Mouse (Mus musculus) ES-E14 (cell line): ENCODE measurements at regions not wholly inside any gene's neighbourhood (a gene's known extent, or its start where the extent isn't known, plus 50 kb on each side); places are given as distances from the start of the nearest gene placed in this dataset.

Source experiments
- DNase-seq: peaks from one replicate; pipeline ENCODE4 v3.0.0-alpha.2; 2013; ENCODE audit warnings: low read depth, low spot score
- H3K27ac ChIP-seq: 2 replicates; pipeline ENCODE4 v1.5.1; 2012; ENCODE audit warnings: low read depth, mild to moderate bottlenecking, low read length, moderate library complexity, mixed read lengths; ENCODE audit not compliant: poor library complexity, insufficient read depth, severe bottlenecking
- H3K36me3 ChIP-seq: 2 replicates; pipeline ENCODE4 v1.6.1; 2012; ENCODE audit warnings: mild to moderate bottlenecking, low read length, moderate library complexity, mixed read lengths; ENCODE audit not compliant: control insufficient read depth, poor library complexity, insufficient read depth, severe bottlenecking
- H3K4me1 ChIP-seq, 2 experiments: fragments of 150-350 bp in 1 of 2; sonication (generic) in 1 of 2; 2 replicates each; pipeline ENCODE4 v1.6.1; 2012; ENCODE audit warnings: low read length in 2 of 2, mild to moderate bottlenecking in 1 of 2, mixed read lengths in 1 of 2; ENCODE audit not compliant: control insufficient read depth in 2 of 2, insufficient read depth in 2 of 2, poor library complexity in 1 of 2
- H3K4me3 ChIP-seq, 2 experiments: fragments of 150-350 bp in 1 of 2; sonication (generic) in 1 of 2; 2 replicates each; pipeline ENCODE4 v1.5.1; 2012; ENCODE audit warnings: low read length in 2 of 2, low read depth in 1 of 2, mild to moderate bottlenecking in 1 of 2, mixed read lengths in 1 of 2; ENCODE audit not compliant: insufficient read depth in 1 of 2, poor library complexity in 1 of 2, severe bottlenecking in 1 of 2
- H3K9ac ChIP-seq: 2 replicates; pipeline ENCODE4 v1.6.1; 2012; ENCODE audit warnings: low read depth, mild to moderate bottlenecking, low read length, mixed read lengths; ENCODE audit not compliant: poor library complexity, insufficient read depth, severe bottlenecking
- H3K9me3 ChIP-seq: fragments of 150-350 bp; sonication (generic); 2 replicates; pipeline ENCODE4 v1.6.1; 2012; ENCODE audit warnings: low read depth, mild to moderate bottlenecking, low read length; ENCODE audit not compliant: control insufficient read depth, insufficient read depth
- CHD2 ChIP-seq: IDR thresholded peaks from 2 replicates; pipeline ENCODE4 v1.6.1; 2014; ENCODE audit warnings: mild to moderate bottlenecking, low read depth, low read length, inconsistent platforms
- HCFC1 ChIP-seq: IDR thresholded peaks from 2 replicates; pipeline ENCODE4 v1.6.1; 2012; ENCODE audit warnings: low read length, inconsistent platforms, borderline replicate concordance; ENCODE audit not compliant: insufficient read depth
- MAFK ChIP-seq: IDR thresholded peaks from 2 replicates; pipeline ENCODE4 v1.6.1; 2014; ENCODE audit warnings: mild to moderate bottlenecking, low read depth, low read length, inconsistent platforms; ENCODE audit not compliant: insufficient read depth
- ZC3H11A ChIP-seq: IDR thresholded peaks from 2 replicates; pipeline ENCODE4 v1.6.1; 2012; ENCODE audit warnings: low read depth, mild to moderate bottlenecking, inconsistent platforms, low read length, borderline replicate concordance
- ZNF384 ChIP-seq: IDR thresholded peaks from 2 replicates; pipeline ENCODE4 v1.6.1; 2012; ENCODE audit warnings: low read depth, low read length, inconsistent platforms
- in situ Hi-C, 2 experiments: fragments of 600-800 bp; cut with MboI; formaldehyde crosslinking; loops; one replicate each; pipeline ENCODE4 v1.15.1; 2025; ENCODE audit warnings: low sequenced_read_pairs in 2 of 2, inconsistent platforms in 1 of 2; ENCODE audit not compliant: unreplicated experiment in 2 of 2

DNA sequence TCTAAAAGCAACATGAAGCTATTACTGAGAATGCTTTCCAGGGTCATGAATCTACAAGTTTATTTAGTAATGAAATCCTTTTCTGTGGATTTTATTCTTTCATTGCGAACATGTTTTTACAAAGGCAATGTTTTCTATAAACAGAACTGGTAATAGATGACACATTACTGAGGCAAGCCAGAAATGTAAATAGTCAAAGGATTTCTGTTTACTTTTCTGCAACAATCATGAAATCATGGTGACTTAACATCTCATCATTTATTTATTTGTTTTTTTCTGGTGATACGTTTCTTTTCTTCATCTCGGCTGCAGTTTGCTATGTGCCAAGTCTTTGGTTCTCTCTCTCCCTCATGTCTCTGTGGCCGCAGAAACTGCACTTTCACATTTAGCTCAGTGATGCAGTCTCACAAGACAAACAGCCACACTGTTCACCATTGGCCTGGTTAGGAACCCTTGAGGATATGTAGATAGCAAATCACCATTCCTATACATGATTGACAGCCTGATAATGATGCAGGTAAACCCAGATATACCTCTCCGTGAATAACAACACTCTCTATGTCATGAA is 462.8 kb downstream of the Ofcc1 start:
- Histone ChIP-seq H3K36me3 (no peaks in the 10 kb centered on the region), H3K9ac (no peak overlapping the region), H3K27ac (no peak overlapping the region), H3K4me3 (no peak overlapping the region), H3K4me1 (no peaks in the 10 kb centered on the region), H3K9me3 (no peaks in the 10 kb centered on the region)
- DNase-seq = no peak
- TF ChIP-seq ZC3H11A (no peak), MAFK (no peak), ZNF384 (no peak), CHD2 (no peak), HCFC1 (no peak)
- in situ Hi-C loops = no loop called here

GRCm38 (mm10) chr13:39894159-39894558 is 467.1 kb downstream of the Ofcc1 start:
- H3K36me3 ChIP-seq = no peaks in the 10 kb centered on the region
- no peak overlapping the region for H3K9ac ChIP-seq
- DNase-seq = peak; percentile 12
- no peaks in the 10 kb centered on the region for H3K9me3 ChIP-seq
- H3K4me3 ChIP-seq = no peak overlapping the region
- no peaks in the 10 kb centered on the region for H3K4me1 ChIP-seq
- H3K27ac ChIP-seq = no peak overlapping the region
- in situ Hi-C loops = no loop called here
- TF ChIP-seq CHD2 (no peak), HCFC1 (no peak), MAFK (no peak), ZC3H11A (0 out of 2 replicates have a peak, but pooled peaks have one; percentile 11)

- peaks cover 0 to 2% of the 10 kb centered on the region in 2 experiments; a peak in 1 of 4 replicates for H3K4me1 ChIP-seq
- no peak for TF ChIP-seq CHD2
- TF ChIP-seq ZC3H11A = no peak
- no peak for TF ChIP-seq MAFK
- no peak for TF ChIP-seq HCFC1
- TF ChIP-seq ZNF384 = no peak
- no peak for DNase-seq
- in situ Hi-C loops = no loop called here
- no peak overlapping the region for H3K9ac ChIP-seq
- no peak overlapping the region for H3K27ac ChIP-seq
- H3K4me3 ChIP-seq = no peak overlapping the region
- no peaks in the 10 kb centered on the region for H3K36me3 ChIP-seq
- no peaks in the 10 kb centered on the region for H3K9me3 ChIP-seq
These were observed 480.2 kb downstream of the Ofcc1 start for GRCm38 (mm10) chr13:39881066-39881465.

GRCm38 (mm10) chr13:39880136-39880535 is 481.1 kb downstream of the Ofcc1 start:
- H3K4me1 ChIP-seq = peaks cover 0 to 2% of the 10 kb centered on the region in 2 experiments; a peak in 1 of 4 replicates
- no peaks in the 10 kb centered on the region for H3K36me3 ChIP-seq
- H3K27ac ChIP-seq = no peak overlapping the region
- no peak for DNase-seq
- no peak overlapping the region for H3K4me3 ChIP-seq
- in situ Hi-C loops = no loop called here
- H3K9ac ChIP-seq = no peak overlapping the region
- no peak for TF ChIP-seq ZC3H11A
- TF ChIP-seq HCFC1 = no peak
- TF ChIP-seq MAFK = no peak
- no peak for TF ChIP-seq ZNF384
- no peak for TF ChIP-seq CHD2
- H3K9me3 ChIP-seq = no peaks in the 10 kb centered on the region
